Mouse (Mus musculus): ENCODE results near the gene Vmn1r40. TPM values are rescaled to one million over a fixed set of nuclear protein-coding genes. Genes with fewer than 3 reads are reported as not detected.
A peak's percentile ranks its signal among the peaks of the same experiment; 100 is the strongest.

Gene Vmn1r40
- total RNA-seq (2021), result not detected

DNA sequence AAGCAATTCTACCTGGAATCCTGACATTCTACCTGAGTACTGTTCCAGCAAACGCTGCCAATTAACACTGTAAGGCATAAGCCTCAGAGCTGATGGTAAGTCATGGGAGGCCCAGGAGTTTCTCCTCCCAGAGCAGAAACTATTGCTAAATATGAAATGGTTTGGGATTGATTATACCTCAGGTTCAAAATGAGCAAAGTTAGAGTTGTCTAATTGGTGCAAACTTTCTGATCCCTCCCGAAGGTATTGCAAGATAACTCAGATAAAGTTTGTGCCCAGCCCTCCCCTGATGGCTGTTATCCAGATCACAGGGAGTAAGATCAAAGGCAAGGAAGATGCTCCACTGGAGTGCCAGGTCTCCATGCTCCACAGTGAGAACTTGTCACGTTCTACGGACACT lies at the start of gene Vmn1r40:
TSS of gene Vmn1r40 (plus strand) at position 301 of the 400 bp plus-strand sequence.
- no peak for DNase-seq (ENCODE audit: extremely low spot score in 1 of 2, low spot score in 2 of 2)
- intact Hi-C loops (cut with DNase I), result no loop called here

DNA sequence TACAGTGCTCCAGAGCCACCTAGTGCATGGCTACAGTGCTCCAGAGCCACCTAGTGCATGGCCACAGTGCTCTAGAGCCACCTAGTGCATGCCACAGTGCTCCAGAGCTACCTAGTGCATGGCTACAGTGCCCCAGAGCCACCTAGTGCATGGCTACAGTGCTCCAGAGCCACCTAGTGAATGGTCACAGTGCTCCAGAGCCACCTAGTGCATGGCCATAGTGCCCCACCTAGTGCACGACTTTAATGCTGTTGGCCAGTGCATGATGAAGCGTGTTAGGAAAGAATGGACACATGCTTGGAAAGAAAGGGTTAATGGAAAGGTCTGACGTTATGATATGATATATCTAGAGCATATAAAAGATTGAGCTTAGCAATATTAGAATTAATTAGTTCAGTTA lies 49.0 kb upstream of the Vmn1r40 start:
- intact Hi-C loops (cut with DNase I), result no loop called here
- DNase-seq (ENCODE audit: extremely low spot score in 1 of 2, low spot score in 2 of 2), result no peak

DNA sequence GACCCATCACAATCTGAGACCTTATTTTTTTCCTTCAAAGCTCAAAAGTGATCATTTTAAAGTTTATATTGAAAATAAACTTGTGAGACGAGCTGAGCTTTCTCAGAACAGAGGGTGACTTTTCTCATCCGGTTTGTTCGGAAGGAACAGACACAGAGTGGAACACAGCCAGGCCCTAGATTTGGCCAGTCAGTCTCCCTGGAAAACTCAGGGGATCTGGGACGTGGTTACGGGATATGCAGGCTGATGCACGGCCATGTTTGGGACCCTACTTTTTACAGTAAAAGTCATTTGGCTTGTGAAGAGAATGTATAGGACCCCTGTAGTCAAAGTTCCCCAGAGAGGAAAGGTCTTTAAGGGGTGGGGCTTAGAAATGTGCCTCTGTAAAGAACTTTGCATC lies 48.4 kb upstream of the Vmn1r40 start:
- DNase-seq (ENCODE audit: extremely low spot score in 1 of 2, low spot score in 2 of 2), result no peak
- intact Hi-C loops (cut with DNase I), result no loop called here

DNA sequence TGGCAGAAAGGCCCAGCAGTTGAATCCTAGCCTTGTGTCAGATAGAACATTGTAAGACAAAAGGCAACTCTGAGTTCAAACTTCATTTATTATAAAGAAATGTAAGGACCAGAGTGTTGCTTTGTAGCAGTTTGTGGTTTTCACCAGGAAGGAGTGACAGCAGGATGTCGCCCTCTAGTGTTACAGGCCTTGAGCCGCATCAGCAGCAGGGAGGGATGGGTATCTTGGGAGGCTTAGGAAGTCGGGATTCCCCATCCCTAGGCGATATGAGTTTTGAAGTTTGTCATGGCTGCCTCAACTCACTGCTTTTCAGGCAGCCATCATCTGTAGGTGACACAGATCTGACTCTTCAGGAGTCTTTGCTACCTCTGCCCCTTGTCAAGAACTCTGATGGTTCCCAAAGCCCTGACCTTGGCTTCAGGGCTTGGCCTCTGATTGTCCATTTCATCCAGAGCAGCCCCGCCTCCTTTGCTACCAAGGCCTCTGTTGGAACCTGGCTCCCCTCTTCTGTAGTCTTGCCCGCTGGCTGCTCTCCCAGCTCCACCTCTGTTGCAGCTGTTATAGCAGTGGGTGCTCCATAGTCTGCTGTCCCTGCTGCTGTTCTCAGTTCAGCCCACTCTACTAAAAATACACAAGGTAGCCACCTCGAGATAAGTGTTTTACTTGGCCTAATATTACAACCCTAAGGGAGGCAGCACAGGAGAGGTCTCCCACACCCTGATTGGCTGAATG lies 47.5 kb upstream of the Vmn1r40 start:
- DNase-seq (ENCODE audit: extremely low spot score in 1 of 2, low spot score in 2 of 2), result peak in 1 of 2 experiments; percentile 55
- intact Hi-C loops (cut with DNase I), result no loop called here

DNA sequence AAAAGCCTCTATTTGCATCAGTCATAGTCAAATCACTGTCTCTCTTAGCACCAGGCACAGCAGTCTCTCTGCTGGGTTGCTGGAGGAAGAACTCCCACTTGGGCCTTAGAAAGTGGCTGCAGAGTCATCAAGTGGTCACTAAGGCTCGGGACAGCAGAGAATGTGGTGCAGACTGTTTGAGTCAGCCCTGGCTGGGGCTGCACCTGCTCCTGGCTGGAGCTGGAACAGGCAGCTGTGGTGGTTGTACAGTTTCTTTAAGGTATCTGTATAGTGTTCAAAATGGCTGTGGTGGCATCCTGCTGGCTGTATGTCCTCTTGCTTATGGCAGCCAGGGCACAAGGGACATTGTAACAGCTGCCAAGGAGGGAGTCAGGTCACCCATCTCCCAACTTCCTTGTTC lies 46.9 kb upstream of the Vmn1r40 start:
- intact Hi-C loops (cut with DNase I), result no loop called here
- DNase-seq (ENCODE audit: extremely low spot score in 1 of 2, low spot score in 2 of 2), result no peak

DNA sequence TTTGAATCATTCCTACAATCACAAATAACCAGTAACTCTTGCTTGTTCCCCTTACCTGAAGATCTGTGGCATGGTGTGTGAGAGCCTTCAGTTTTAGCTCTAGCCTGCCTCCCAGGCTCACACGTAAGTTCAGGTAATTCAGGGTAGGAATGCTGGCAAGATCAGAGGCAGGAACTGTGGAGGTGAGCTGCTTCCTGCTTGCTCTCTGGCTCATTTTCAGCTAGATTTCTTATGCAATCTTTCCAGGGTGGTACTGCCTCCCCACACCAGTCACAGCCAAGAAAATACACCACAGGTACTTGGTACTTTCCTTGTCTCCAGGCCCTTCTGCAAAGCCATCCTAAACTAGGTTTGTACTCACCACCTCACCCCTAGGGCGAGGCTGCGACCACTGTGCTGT lies 44.8 kb upstream of the Vmn1r40 start:
- intact Hi-C loops (cut with DNase I), result no loop called here
- no peak for DNase-seq (ENCODE audit: extremely low spot score in 1 of 2, low spot score in 2 of 2)

DNA sequence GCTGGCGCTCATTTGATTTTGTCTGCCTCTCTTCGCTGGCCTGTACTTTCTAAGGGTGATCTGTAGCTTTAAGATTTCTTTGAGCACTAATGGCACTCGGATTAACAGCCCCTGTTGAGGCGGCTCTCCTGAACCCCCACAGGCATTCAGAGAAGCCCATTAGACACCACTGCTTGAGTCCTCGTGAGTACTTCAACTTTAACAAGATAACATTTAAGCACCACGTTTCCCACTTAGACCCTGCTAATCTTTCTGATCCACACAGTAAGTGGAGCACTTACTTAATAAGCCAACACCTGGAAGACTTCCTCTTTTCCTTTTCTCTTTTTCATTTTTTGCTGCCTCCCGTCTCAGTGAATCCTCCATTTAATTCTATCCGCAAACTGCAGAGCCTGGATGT lies 42.2 kb upstream of the Vmn1r40 start:
- intact Hi-C loops (cut with DNase I), result no loop called here
- no peak for DNase-seq (ENCODE audit: extremely low spot score in 1 of 2, low spot score in 2 of 2)

DNA sequence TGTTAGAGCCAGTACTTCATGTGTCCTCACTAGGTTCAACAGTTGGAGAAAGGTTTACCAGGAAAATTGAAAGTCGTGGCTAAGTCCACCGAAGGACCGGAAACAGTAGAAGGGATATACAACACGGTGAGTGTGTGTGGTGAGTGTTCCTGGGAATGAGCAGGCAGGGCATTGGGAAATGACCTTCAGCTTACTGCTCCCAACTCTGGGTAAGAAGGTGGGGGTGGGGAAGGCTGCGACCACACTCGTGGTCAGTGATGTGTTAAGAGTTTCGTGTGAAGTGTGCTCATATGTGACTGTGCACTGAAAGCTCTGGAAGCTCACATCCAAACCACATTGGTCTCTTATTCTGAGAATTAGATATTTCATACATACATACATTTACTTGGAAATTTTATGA lies 41.7 kb upstream of the Vmn1r40 start:
- DNase-seq (ENCODE audit: extremely low spot score in 1 of 2, low spot score in 2 of 2), result no peak
- intact Hi-C loops (cut with DNase I), result no loop called here

DNA sequence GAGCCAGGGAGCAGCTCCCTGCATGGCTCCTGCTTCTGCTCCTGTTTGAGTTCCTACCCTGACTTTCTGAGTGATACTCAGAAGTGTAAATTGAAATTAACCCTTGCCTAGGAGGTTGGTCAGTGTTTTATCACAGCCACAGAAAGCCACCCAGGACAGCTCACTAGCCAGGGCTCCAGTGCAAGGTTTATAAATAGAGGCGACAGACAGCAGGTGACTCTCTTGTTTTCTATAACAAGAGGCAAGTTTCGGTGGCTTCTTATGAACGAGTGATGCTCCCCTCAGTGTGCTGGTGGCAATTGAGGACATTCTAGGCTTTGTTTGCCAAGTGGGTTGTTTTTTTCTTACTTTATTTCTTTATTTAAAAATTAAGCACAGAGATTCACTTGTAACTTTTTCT lies 40.4 kb upstream of the Vmn1r40 start:
- no peak for DNase-seq (ENCODE audit: extremely low spot score in 1 of 2, low spot score in 2 of 2)
- intact Hi-C loops (cut with DNase I), result no loop called here

DNA sequence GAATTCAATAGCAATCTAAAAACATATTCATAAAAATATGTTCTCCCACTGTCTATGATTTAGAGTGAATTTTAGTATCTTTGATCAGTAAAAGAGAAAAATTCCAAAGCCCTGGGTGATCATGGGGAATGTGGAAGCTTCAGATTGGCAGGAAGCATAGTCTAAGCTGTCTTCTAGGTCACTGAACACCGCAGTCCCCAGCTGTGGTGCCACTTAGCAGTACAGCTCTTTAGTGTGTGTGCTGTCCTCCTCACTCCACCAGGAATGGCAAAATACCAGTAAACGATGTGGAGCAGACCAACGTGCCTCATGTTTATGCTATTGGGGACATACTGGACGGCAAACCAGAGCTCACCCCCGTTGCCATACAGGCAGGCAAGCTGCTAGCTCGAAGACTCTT lies 37.8 kb upstream of the Vmn1r40 start:
- intact Hi-C loops (cut with DNase I), result no loop called here
- no peak for DNase-seq (ENCODE audit: extremely low spot score in 1 of 2, low spot score in 2 of 2)

DNA sequence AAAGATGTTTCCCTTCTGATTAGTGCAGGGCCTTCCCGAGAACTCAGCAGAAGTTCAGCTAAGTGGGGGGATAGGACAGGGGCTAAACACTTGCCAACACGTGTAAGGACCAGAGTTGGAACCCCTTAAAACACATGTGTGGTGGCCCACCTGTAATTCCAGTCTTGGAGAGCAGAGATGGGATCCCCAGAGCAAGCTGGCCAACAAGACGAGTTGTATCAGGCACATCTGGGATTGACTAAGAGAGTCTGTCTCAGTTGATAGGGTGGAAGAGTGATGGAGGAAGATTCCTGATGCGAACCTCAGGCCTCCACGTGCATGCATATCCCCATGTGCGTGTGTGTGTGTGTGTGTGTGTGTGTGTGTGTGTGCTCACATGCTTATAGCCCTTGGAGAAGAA lies 35.9 kb upstream of the Vmn1r40 start:
- intact Hi-C loops (cut with DNase I), result loop anchor here (10.0 kb wide), 2 partner anchors 753 to 893 kb away; partner anchors contain the start of gene Cfap100
- DNase-seq (ENCODE audit: extremely low spot score in 1 of 2, low spot score in 2 of 2), result no peak

DNA sequence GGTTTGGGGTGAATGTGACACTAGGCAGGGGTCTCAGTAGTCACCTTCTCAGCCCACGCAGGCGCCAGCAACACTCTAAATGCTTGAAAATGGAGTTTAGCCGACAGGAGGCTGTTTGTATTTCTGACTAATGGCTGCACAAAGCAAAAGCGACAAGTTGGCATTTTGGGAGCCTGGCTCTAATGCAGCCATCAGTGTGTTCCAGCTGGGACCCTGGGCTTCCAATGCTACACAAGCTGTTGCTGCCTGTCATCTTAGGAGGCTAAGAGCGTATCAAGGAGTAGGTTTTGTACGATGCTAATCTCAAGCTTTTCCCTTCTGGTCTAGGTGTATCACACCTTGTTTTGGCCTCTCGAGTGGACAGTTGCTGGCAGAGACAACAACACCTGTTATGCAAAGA lies 34.7 kb upstream of the Vmn1r40 start:
- intact Hi-C loops (cut with DNase I), result loop anchor here (10.0 kb wide), 2 partner anchors 752 to 892 kb away; partner anchors contain the start of gene Cfap100
- DNase-seq (ENCODE audit: extremely low spot score in 1 of 2, low spot score in 2 of 2), result no peak

DNA sequence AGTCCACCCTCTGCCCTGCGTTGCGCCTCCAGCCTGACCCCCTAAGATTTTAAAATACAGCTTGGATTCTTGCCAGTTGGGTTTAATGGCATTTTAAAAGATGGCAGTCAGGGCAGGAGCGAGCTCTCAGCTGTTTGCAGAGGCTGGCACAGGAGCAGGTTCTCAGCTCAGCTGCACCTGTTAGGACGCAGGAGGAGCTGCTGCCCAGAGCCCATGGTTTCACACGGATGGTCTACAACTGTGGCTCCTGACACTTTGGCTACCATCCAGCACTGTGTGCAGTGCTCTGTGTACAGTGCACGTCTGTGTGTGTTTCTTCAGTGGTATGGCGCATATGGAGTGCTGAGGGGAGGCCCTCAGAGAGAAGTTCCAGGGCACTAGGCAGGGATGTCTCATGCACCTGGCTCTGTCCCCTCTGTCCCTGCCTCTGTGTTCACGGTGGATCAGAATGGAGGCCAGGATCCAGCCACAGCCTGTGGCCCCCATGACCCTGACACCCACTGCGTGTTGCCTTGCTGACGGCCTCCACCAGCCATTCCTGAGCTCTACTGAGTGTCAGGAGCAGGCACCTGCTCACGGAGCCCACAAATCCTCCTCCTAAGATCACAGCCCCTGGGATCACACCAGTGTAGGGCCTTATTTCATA lies 34.1 kb upstream of the Vmn1r40 start:
- no peak for DNase-seq (ENCODE audit: extremely low spot score in 1 of 2, low spot score in 2 of 2)
- intact Hi-C loops (cut with DNase I), result loop anchor here (10.0 kb wide), 2 partner anchors 752 to 892 kb away; partner anchors contain the start of gene Cfap100

DNA sequence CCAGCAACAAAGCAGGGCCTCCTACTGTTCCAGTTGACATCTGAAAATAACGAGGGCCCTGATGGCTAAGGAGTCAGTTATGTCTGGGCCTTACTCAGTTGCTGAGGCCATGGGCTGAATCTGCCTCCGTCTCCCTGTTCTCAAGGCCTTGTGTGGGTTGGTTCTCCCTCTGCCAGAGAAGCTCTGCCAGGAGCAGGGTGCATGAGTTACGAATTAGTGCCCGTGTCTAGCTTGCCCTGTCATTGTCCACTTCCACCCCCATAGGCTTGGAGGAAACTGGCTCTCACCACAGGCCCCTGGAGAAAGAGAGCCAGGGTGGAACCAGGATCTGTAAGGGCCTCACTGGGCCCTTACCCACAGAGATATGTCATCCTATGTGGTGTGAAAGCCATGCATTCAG lies 28.8 kb upstream of the Vmn1r40 start:
- DNase-seq (ENCODE audit: extremely low spot score in 1 of 2, low spot score in 2 of 2), result no peak
- intact Hi-C loops (cut with DNase I), result loop anchor here (10.0 kb wide), 2 partner anchors 746 to 886 kb away; partner anchors contain the start of gene Cfap100

DNA sequence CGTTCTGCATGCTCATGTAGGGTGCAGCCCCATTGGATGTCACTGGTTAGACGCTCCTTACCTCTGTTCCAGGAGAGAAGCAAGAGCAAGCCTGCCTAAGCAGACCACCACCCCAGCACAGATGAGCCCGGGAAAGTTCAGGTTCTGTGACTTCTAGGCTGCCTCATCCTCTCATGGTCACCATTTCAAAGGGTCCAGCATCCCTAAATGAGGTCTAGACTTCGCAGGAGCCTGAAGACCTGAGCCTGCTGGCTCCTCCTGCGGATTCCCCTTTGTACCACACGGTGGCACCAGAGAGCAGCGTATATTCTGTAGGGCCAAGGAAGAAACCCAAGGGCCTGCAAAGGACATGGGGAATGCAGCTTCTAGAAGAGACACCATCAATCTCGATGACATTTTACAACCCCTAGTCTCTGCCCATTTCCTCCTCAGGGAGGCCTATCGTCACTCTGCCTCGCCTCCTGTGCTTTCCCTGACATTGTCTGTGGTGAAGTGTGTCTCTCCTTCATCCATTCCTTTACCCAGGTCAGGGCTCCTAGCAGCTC lies 28.0 kb upstream of the Vmn1r40 start:
- DNase-seq (ENCODE audit: extremely low spot score in 1 of 2, low spot score in 2 of 2), result peak; percentile 57 to 68
- intact Hi-C loops (cut with DNase I), result loop anchor here (10.0 kb wide), 2 partner anchors 745 to 885 kb away; partner anchors contain the start of gene Cfap100

DNA sequence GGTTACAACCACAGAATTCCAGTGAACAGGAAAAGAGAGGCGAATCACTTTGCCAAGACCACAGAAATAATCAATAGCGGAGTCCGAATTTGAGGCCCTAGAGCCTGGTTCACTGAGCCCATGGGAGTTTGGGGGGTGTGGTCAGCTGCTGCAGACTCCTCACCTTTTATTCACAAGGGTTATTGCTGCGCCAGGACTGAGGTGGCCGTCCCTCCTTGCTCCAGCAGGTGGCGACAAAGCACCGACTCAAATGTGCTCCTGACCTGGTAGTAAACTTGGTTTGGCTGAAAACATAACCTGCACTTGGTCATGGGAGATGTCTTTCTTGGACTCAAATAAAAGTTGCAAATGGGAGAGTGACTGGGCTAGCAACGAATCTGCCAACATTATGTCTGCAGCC lies 27.2 kb upstream of the Vmn1r40 start:
- DNase-seq (ENCODE audit: extremely low spot score in 1 of 2, low spot score in 2 of 2), result peak; percentile 63 to 75

DNA sequence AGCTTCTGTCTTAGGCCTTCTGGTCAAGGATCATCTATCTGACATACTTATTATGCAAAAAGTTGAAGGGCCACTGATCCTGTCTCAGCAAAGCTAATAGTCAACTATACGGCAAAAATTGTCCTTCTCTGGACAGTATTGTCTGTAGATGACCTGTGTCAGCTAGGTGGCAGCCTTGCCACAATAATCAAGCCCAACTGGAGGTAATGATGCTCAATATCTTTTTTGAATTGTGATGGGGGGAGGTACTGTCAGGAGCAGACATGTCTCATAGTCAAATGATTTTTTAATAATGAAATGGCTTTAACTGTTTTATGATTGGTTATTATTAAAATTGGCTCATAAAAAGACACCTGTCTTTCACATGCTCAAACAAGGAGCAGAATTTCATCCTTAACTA lies 23.1 kb upstream of the Vmn1r40 start:
- intact Hi-C loops (cut with DNase I), result loop anchor here (10.0 kb wide), 1 partner anchor 641 kb away; the partner anchor contains the start of gene Chst13
- DNase-seq (ENCODE audit: extremely low spot score in 1 of 2, low spot score in 2 of 2), result no peak

More for the DNA sequence above, 27.2 kb upstream of the Vmn1r40 start:
- intact Hi-C loops (cut with DNase I), result loop anchor here (10.0 kb wide), 1 partner anchor 645 kb away; the partner anchor contains the start of gene Chst13

DNA sequence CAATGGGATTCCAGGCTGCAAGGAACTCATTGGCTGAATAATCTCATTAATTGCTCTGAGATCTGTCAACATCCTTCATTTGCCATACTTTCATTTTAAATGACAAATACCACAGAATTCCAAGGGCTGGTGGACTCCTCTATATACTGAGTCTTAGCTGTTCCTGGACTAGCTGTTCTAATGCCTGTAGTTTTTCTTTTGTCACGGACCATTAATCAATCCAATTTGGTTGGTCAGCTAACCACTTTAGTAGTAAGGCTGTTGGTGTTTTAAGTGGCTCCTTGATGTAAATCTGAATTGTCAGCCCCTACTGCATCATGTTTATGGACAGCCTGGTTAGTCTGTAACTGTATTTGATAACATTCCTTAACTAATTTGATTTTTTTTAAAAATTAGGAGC lies 20.2 kb upstream of the Vmn1r40 start:
- DNase-seq (ENCODE audit: extremely low spot score in 1 of 2, low spot score in 2 of 2), result no peak
- intact Hi-C loops (cut with DNase I), result loop anchor here (10.0 kb wide), 1 partner anchor 638 kb away; the partner anchor contains the start of gene Chst13

DNA sequence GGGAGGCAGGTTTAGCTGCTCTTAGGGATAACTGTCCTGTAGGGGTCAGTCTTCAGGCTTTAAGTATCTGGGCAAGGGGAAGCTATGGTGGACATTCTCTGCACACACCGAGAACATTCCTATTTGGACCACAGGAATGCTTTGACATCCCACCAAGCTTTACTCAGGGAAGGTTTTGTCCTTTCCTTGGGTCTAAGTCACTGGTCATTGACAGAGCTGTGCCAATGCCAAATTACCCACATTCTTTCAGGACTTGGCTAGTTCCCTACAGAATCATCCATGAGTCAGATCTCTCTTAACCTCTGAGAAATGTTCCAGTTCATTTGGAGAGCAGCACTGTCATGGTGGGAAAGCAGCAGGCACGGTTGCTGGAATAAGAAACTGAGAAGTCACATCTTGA lies 716 bp upstream of the Vmn1r40 start:
- intact Hi-C loops (cut with DNase I), result no loop called here
- no peak for DNase-seq (ENCODE audit: extremely low spot score in 1 of 2, low spot score in 2 of 2)

DNA sequence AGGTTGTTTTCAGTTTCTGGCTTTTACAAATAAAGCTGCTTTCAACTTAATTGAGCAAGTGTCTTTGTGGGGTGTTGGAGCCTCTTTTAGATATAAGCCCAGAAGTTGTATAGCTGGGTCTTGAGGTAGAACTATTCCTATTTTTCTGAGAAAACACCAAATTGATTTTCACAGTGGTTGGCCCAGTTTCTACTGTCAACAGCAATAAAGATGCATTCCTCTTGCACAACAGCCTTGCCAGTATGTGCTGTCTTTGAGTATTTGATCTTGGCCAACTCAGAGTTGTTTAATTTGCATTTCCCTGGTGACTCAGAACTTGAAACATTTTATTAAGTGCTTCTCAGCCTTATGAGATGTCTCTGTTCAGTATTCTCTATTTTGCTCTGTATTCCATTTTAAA lies 10.7 kb downstream of the Vmn1r40 start:
- intact Hi-C loops (cut with DNase I), result no loop called here
- DNase-seq (ENCODE audit: extremely low spot score in 1 of 2, low spot score in 2 of 2), result no peak
